Mouse (Mus musculus) neural tube, embryonic 11.5 days (tissue): ENCODE results near the gene Nr1h2. TPM values are rescaled to one million over a fixed set of nuclear protein-coding genes. Genes with fewer than 3 reads are reported as not detected.

Experiments
- ATAC-seq: fragments of 200-750 bp; cut with Nextera tagmentation; 2 replicates; pipeline ENCODE4 v1.8.0; 2017; ENCODE audit warnings: moderate number of reproducible peaks, mild to moderate bottlenecking, moderate TSS enrichment, moderate library complexity; ENCODE audit not compliant: insufficient read depth, low FRiP score, low TSS enrichment
- DNase-seq: peaks from one replicate; pipeline ENCODE4 v3.0.0-alpha.2; 2015; ENCODE audit warnings: low spot score
- H3K27ac ChIP-seq: fragments of 300-500 bp; sonication (generic); 2 replicates; pipeline ENCODE4 v1.5.1; 2014; ENCODE audit warnings: low read depth, mild to moderate bottlenecking, low read length
- H3K27me3 ChIP-seq: fragments of 300-500 bp; sonication (generic); 2 replicates; pipeline ENCODE4 v1.6.1; 2014; ENCODE audit warnings: mild to moderate bottlenecking, low read length, mixed read lengths; ENCODE audit not compliant: control insufficient read depth, insufficient read depth
- H3K36me3 ChIP-seq: fragments of 300-500 bp; sonication (generic); 2 replicates; pipeline ENCODE4 v1.6.1; 2014; ENCODE audit warnings: mild to moderate bottlenecking, low read length, moderate library complexity, mixed read lengths; ENCODE audit not compliant: control insufficient read depth, insufficient read depth
- H3K4me1 ChIP-seq: fragments of 300-500 bp; sonication (generic); 2 replicates; pipeline ENCODE4 v1.6.1; 2014; ENCODE audit warnings: low read length, mixed read lengths; ENCODE audit not compliant: control insufficient read depth, insufficient read depth
- H3K4me2 ChIP-seq: fragments of 300-500 bp; sonication (generic); 2 replicates; pipeline ENCODE4 v1.6.1; 2014; ENCODE audit warnings: low read depth, mild to moderate bottlenecking, moderate library complexity
- H3K4me3 ChIP-seq: fragments of 300-500 bp; sonication (generic); 2 replicates; pipeline ENCODE4 v1.5.1; 2014; ENCODE audit warnings: low read depth, low read length
- H3K9ac ChIP-seq: fragments of 300-500 bp; sonication (generic); 2 replicates; pipeline ENCODE4 v1.6.1; 2014; ENCODE audit warnings: mild to moderate bottlenecking, low read length
- H3K9me3 ChIP-seq: fragments of 300-500 bp; sonication (generic); 2 replicates; pipeline ENCODE4 v1.6.1; 2016; ENCODE audit warnings: low read length; ENCODE audit not compliant: control insufficient read depth
- WGBS: fragments of 180-500 bp; shearing (Covaris S2); extraction: QIAGEN DNeasy Blood & Tissue Kit; methylation state at CpG from one replicate; pipeline ENCODE4 v1.1.7; 2014; 5-methylcytosine and 5-hydroxymethylcytosine counted together
- polyA plus RNA-seq: library from polyadenylated mRNA; unstranded; fragments of >200 nt; fragmentation: Nextera tagmentation; extraction: Ambion mirVana; gene quantifications from 2 replicates; pipeline ENCODE4 v1.2.1, GENCODE M21; 2014

Nr1h2 gene
- polyA plus RNA-seq, 1 experiment from 2014 or later: 71.9 TPM

- no peak overlapping the region for H3K9ac ChIP-seq
- 19% methylated on average over 22 of the region's 22 CpGs for WGBS
- no peak overlapping the region for H3K27ac ChIP-seq
- DNase-seq: no peak
- no peaks in the 10 kb centered on the region for H3K36me3 ChIP-seq
- no peaks in the 10 kb centered on the region; the same call in 1 of the 2 replicates for H3K4me1 ChIP-seq
- peaks cover 37% of the 10 kb centered on the region for H3K27me3 ChIP-seq
- H3K4me2 ChIP-seq: no peak overlapping the region
- H3K9me3 ChIP-seq: no peaks in the 10 kb centered on the region
- ATAC-seq: no peak
- H3K4me3 ChIP-seq: no peak overlapping the region
Observed at GRCm38 (mm10) chr7:44525126-44525832, 28.5 kb downstream of the Nr1h2 start.

- ATAC-seq: no peak
- Histone ChIP-seq H3K4me2 (no peak within 1 kb of the TSS), H3K4me1 (no peaks in the 10 kb centered on the region; the same call in 1 of the 2 replicates), H3K27me3 (peaks cover 37% of the 10 kb centered on the region), H3K4me3 (no peak within 1 kb of the TSS), H3K9ac (no peak within 1 kb of the TSS), H3K36me3 (no peaks in the 10 kb centered on the region), H3K9me3 (no peaks in the 10 kb centered on the region), H3K27ac (no peak within 1 kb of the TSS)
- 42% methylated on average over 12 of the region's 12 CpGs for WGBS
- no peak for DNase-seq
Observed at GRCm38 (mm10) chr7:44524502-44524901, 29.2 kb downstream of the Nr1h2 start, which contains the start of gene Mybpc2. Gene Mybpc2 (minus strand): TSS chr7:44524656.

- no peaks in the 10 kb centered on the region; the same call in 1 of the 2 replicates for H3K4me1 ChIP-seq
- WGBS: 76% methylated on average over 2 of the region's 2 CpGs
- H3K27me3 ChIP-seq: peaks cover 37% of the 10 kb centered on the region
Observed at GRCm38 (mm10) chr7:44523056-44523455, 30.7 kb downstream of the Nr1h2 start.

DNA sequence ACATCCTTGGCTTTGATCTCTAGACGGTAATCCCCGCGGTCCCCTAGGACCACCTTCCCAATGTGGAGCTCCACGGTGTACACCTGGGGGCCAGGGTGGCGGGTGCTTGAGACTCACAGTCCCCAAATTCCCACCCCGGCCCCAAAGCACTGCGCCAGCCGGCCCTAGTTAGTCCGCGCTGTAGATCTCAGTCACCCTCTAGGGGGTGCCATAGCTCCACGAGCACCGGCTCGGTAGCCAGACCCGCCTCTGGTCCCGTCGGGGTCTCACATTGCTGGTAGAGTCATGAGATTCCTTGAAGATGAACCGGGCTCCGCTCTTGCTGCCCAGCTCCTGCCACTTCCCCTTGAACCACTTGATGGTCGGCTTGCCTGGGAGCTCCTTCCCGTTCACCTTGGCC lies 32.0 kb downstream of the Nr1h2 start:
- DNase-seq: peak; percentile 74
- Histone ChIP-seq H3K4me1 (no peaks in the 10 kb centered on the region; the same call in 1 of the 2 replicates), H3K4me2 (0 out of 2 replicates have a peak overlapping the region, but pooled peaks have one; percentile 16), H3K27ac (no peak overlapping the region), H3K9me3 (no peaks in the 10 kb centered on the region), H3K36me3 (no peaks in the 10 kb centered on the region), H3K4me3 (no peak overlapping the region), H3K27me3 (peaks cover 35% of the 10 kb centered on the region), H3K9ac (no peak overlapping the region)
- ATAC-seq: 0 out of 2 replicates have a peak, but pooled peaks have one; percentile 35
- 2% methylated on average over 20 of the region's 20 CpGs for WGBS

More at GRCm38 (mm10) chr7:44523056-44523455, 30.7 kb downstream of the Nr1h2 start:
- no peak overlapping the region for H3K9ac ChIP-seq
- no peak overlapping the region for H3K4me2 ChIP-seq
- H3K4me3 ChIP-seq: no peak overlapping the region
- no peaks in the 10 kb centered on the region for H3K9me3 ChIP-seq
- no peak for ATAC-seq
- H3K27ac ChIP-seq: no peak overlapping the region
- DNase-seq: no peak
- no peaks in the 10 kb centered on the region for H3K36me3 ChIP-seq

DNA sequence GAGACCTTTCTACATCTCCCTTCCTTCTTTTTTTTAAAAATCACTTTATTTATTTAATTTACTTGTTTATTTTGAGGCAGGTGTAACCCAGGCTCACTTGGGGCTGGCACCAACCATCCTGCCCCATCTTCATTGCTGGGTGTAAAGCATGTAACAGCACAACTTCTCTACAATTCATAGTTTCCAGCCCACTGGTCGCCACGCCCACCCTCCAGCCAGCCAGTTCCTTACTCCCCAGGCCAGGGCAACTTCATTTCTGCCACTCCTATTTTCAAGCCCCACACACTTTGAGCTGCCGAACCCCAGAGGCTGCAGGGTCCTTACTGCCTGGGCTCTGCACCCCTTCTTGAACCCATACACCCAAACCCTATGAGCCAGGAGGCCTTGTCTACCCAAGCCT lies 32.8 kb downstream of the Nr1h2 start:
- Histone ChIP-seq H3K36me3 (no peaks in the 10 kb centered on the region), H3K9me3 (no peaks in the 10 kb centered on the region), H3K4me3 (no peak overlapping the region), H3K4me1 (no peaks in the 10 kb centered on the region; the same call in 1 of the 2 replicates), H3K9ac (no peak overlapping the region), H3K27me3 (peaks cover 34% of the 10 kb centered on the region), H3K27ac (no peak overlapping the region), H3K4me2 (no peak overlapping the region)
- WGBS: 70% methylated on average over 3 of the region's 3 CpGs
- ATAC-seq: no peak
- DNase-seq: no peak

DNA sequence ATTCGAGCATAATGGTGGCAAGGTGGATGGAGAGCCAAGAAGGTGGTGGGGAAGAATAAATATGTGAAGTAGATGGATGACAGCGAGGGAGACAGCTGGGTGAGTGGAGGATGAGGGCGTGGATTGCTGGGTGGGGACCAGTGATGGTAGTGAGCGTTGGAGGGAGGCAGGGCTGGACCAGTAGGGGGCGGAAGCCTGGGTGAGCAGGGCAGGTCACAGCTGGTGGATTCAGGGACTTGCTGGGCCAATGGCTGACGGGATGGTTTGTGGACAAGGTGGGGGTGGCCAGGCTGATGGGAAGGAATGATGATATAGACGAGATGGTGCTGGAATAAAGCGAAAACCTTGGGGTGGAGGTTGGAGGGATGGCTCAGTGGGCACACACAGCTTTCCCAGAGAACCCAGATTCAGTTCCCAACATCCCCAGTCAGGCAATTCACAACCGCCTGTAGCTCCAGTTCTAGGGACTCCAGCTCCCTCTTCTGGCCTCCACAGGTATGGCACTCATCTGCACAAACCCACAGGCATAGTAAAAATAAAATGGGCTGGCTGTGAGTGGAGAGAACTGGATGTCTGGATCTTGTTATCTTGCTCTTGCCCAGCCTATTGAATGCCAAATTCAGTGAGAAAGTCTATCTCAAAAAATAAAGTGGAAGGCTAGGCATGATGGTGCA lies 34.4 kb downstream of the Nr1h2 start:
- Histone ChIP-seq H3K9me3 (no peaks in the 10 kb centered on the region), H3K4me2 (0 out of 2 replicates have a peak overlapping the region, but pooled peaks have one; percentile 3), H3K27ac (no peak overlapping the region), H3K9ac (no peak overlapping the region), H3K4me3 (no peak overlapping the region), H3K27me3 (peaks cover 21% of the 10 kb centered on the region), H3K36me3 (no peaks in the 10 kb centered on the region), H3K4me1 (no peaks in the 10 kb centered on the region)
- 67% methylated on average over 9 of the region's 9 CpGs for WGBS
- DNase-seq (no peak), ATAC-seq (no peak)

GRCm38 (mm10) chr7:44507491-44507890 lies 46.3 kb downstream of the Nr1h2 start:
- Histone ChIP-seq H3K36me3 (no peaks in the 10 kb centered on the region), H3K4me1 (no peaks in the 10 kb centered on the region), H3K27me3 (no peaks in the 10 kb centered on the region), H3K4me2 (no peak overlapping the region), H3K4me3 (no peak overlapping the region), H3K9ac (no peak overlapping the region), H3K9me3 (0 out of 2 replicates have a peak, but pooled peaks cover 2% of the 10 kb centered on the region), H3K27ac (no peak overlapping the region)
- no peak for ATAC-seq
- no peak for DNase-seq

DNA sequence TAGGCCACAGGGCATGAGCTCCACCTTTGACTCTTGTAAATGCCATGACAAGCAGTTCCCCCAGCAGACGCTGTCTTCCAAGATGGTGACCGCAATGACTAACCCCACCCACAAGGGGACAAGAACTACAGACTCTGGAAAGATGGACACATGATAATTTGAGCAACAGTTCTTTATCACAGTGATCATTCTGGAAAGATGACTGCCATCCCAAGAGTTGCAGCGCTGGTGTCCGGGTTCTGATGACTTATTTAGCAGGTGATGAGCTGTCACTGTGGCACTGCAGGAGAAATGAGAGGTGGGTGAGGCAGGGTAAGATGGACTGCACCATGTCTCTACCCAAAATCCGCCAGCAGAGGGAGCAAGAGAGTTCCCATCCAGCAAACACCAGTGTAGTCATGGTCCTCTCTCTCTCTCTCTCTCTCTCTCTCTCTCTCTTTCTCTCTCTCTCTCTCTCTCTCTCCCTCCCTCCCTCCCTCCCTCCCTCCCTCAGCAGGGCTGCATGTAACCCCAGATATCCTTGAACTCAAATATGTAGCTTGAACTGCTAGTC lies 52.1 kb downstream of the Nr1h2 start:
- Histone ChIP-seq H3K4me3 (no peak overlapping the region), H3K9ac (no peak overlapping the region), H3K27ac (no peak overlapping the region), H3K4me2 (no peak overlapping the region), H3K27me3 (no peaks in the 10 kb centered on the region), H3K36me3 (no peaks in the 10 kb centered on the region), H3K9me3 (no peaks in the 10 kb centered on the region), H3K4me1 (no peaks in the 10 kb centered on the region; the same call in 1 of the 2 replicates)
- no peak for ATAC-seq
- 39% methylated on average over 5 of the region's 5 CpGs for WGBS
- peak; percentile 73 for DNase-seq
